Mouse (Mus musculus) thymus, adult 2 months (tissue): ENCODE results near the gene Rtca.

Experiments used
- CTCF ChIP-seq: fragments of 200-500 bp; IDR thresholded peaks from 2 replicates; pipeline ENCODE4 v1.5.1; 2012; ENCODE audit warnings: mild to moderate bottlenecking, control low read depth, low read length, moderate library complexity, borderline replicate concordance; ENCODE audit not compliant: control insufficient read depth, poor library complexity, insufficient read depth; ENCODE audit errors: extremely low read depth
- POLR2A ChIP-seq: fragments of 200-500 bp; IDR thresholded peaks from 2 replicates; pipeline ENCODE4 v1.6.1; 2012; ENCODE audit warnings: mild to moderate bottlenecking, low read length, control low read depth, moderate library complexity; ENCODE audit not compliant: control insufficient read depth, poor library complexity, insufficient read depth; ENCODE audit errors: extremely low read depth

GRCm38 (mm10) chr3:116512151-116512903 is 4.3 kb upstream of the Rtca start:
- TF ChIP-seq CTCF (no peak), POLR2A (no peak)
